Mouse (Mus musculus) thymus, adult 2 months (tissue): Measurements from ENCODE around the gene Cyp2w1. TPM values are rescaled to one million over a fixed set of nuclear protein-coding genes. Genes with fewer than 3 reads are reported as not detected.

Experiments
- DNase-seq: peaks from one replicate; pipeline ENCODE4 v3.0.0; 2021
- H3K27ac ChIP-seq: fragments of 200-500 bp; 2 replicates; pipeline ENCODE4 v1.5.1; 2012; ENCODE audit warnings: low read length, control low read depth; ENCODE audit not compliant: control insufficient read depth, insufficient read depth
- H3K27me3 ChIP-seq: fragments of 200-500 bp; 2 replicates; pipeline ENCODE4 v1.6.1; 2012; ENCODE audit warnings: mild to moderate bottlenecking, low read length, moderate library complexity, mixed read lengths; ENCODE audit not compliant: control insufficient read depth, insufficient read depth
- H3K36me3 ChIP-seq: fragments of 200-500 bp; 2 replicates; pipeline ENCODE4 v1.6.1; 2012; ENCODE audit warnings: mild to moderate bottlenecking, low read length, moderate library complexity; ENCODE audit not compliant: control insufficient read depth, insufficient read depth
- H3K4me1 ChIP-seq: fragments of 200-500 bp; replicated peaks from 2 replicates; pipeline ENCODE4 v1.6.1; 2012; ENCODE audit warnings: low read length; ENCODE audit not compliant: control insufficient read depth, insufficient read depth
- H3K4me3 ChIP-seq: fragments of 200-500 bp; 2 replicates; pipeline ENCODE4 v1.5.1; 2012; ENCODE audit warnings: mild to moderate bottlenecking, low read length, control low read depth, moderate library complexity; ENCODE audit not compliant: control insufficient read depth, insufficient read depth
- CTCF ChIP-seq: fragments of 200-500 bp; IDR thresholded peaks from 2 replicates; pipeline ENCODE4 v1.5.1; 2012; ENCODE audit warnings: mild to moderate bottlenecking, control low read depth, low read length, moderate library complexity, borderline replicate concordance; ENCODE audit not compliant: control insufficient read depth, poor library complexity, insufficient read depth; ENCODE audit errors: extremely low read depth
- POLR2A ChIP-seq: fragments of 200-500 bp; IDR thresholded peaks from 2 replicates; pipeline ENCODE4 v1.6.1; 2012; ENCODE audit warnings: mild to moderate bottlenecking, low read length, control low read depth, moderate library complexity; ENCODE audit not compliant: control insufficient read depth, poor library complexity, insufficient read depth; ENCODE audit errors: extremely low read depth
- WGBS: fragments of 180-500 bp; shearing (Covaris S2); methylation state at CpG from one replicate; pipeline ENCODE4 v1.1.7; 2018; 5-methylcytosine and 5-hydroxymethylcytosine counted together
- polyA plus RNA-seq: library from polyadenylated mRNA; depleted of rRNA; stranded (reverse); fragments of >200 nt; gene quantifications from 2 replicates; pipeline ENCODE4 v1.2.3, GENCODE M21; 2012; rRNA removed

The Cyp2w1 gene
- polyA plus RNA-seq, 1 experiment: 0.20 TPM

GRCm38 (mm10) chr5:139405478-139405877 is 53.1 kb downstream of the Cyp2w1 start:
- no peak for DNase-seq
- no peaks in the 10 kb centered on the region for H3K36me3 ChIP-seq
- peaks cover 33% of the 10 kb centered on the region for H3K4me1 ChIP-seq
- H3K27me3 ChIP-seq: no peaks in the 10 kb centered on the region
- H3K27ac ChIP-seq: no peak overlapping the region
- TF ChIP-seq POLR2A (no peak), CTCF (no peak)
- H3K4me3 ChIP-seq: no peak overlapping the region
- WGBS: 40% methylated on average over 7 of the region's 7 CpGs

GRCm38 (mm10) chr5:139405953-139406352 is 53.5 kb downstream of the Cyp2w1 start:
- no peak overlapping the region for H3K27ac ChIP-seq

More at GRCm38 (mm10) chr5:139405953-139406352, 53.5 kb downstream of the Cyp2w1 start:
- no peak for TF ChIP-seq CTCF
- no peak for TF ChIP-seq POLR2A
- Histone ChIP-seq H3K4me3 (no peak overlapping the region), H3K4me1 (peaks cover 33% of the 10 kb centered on the region), H3K27me3 (no peaks in the 10 kb centered on the region), H3K36me3 (no peaks in the 10 kb centered on the region)
- WGBS: 79% methylated on average over 3 of the region's 3 CpGs
- no peak for DNase-seq

Other genes starting within 250 kb of the Cyp2w1 start
- gene Prkar1b, start 202.6 kb upstream of the Cyp2w1 start, polyA plus RNA-seq: 3.6 TPM in 2 replicates
- gene Dnaaf5, start 202.4 kb upstream of the Cyp2w1 start, polyA plus RNA-seq: 50.5 and 66.5 TPM in 2 replicates
- 34.3 and 36.3 TPM in 2 replicates for gene Sun1, start 152.0 kb upstream of the Cyp2w1 start, polyA plus RNA-seq
- gene Get4, start 100.3 kb upstream of the Cyp2w1 start, polyA plus RNA-seq: 186 and 252 TPM in 2 replicates
- 13.1 and 15.5 TPM in 2 replicates for gene Adap1, start 27.0 kb upstream of the Cyp2w1 start, polyA plus RNA-seq
- 84.7 and 99.2 TPM in 2 replicates for gene Cox19, start 1.2 kb upstream of the Cyp2w1 start, polyA plus RNA-seq
- gene Gpr146, start 25.1 kb downstream of the Cyp2w1 start, polyA plus RNA-seq: 33.9 and 40.1 TPM in 2 replicates
- 1.5 and 2.1 TPM in 2 replicates for gene C130050O18Rik, start 52.7 kb downstream of the Cyp2w1 start, polyA plus RNA-seq
- 1.5 and 2.1 TPM in 2 replicates for gene Gper1, start 70.5 kb downstream of the Cyp2w1 start, polyA plus RNA-seq
- 7.5 and 8.2 TPM in 2 replicates for gene 3110082I17Rik, start 107.9 kb downstream of the Cyp2w1 start, polyA plus RNA-seq
- gene Zfand2a, start 131.9 kb downstream of the Cyp2w1 start, polyA plus RNA-seq: 15.5 and 15.9 TPM in 2 replicates
- gene Uncx, start 190.9 kb downstream of the Cyp2w1 start, polyA plus RNA-seq: 0.24 and 0.26 TPM in 2 replicates